ENCODE assay signal across 20 mouse cellular contexts in genomic region chr1:181336857-181337256, GRCm38 (mm10). TPM values are rescaled to one million over a fixed set of nuclear protein-coding genes. Genes with fewer than 3 reads are reported as not detected.
DNase-seq lines count a peak whose midpoint lies in the region; ATAC-seq and TF ChIP-seq lines count a peak whose summit lies in the region.
"Had no signal": no experiment of that assay in that cellular context is flagged by ENCODE, and none has a peak within 500 bp of the region (broad histone marks: within the 10 kb centered on the region; RNA-seq: fewer than 3 reads in every experiment).

No protein-coding gene starts in this region.

- ATAC-seq in intestine, postnatal 0 days, result no peak
- ATAC-seq in intestine, embryonic 16.5 days, result no peak
- no peak for ATAC-seq in liver, embryonic 13.5 days (ENCODE audit: low read depth)
- ATAC-seq: forebrain, embryonic 14.5 days; midbrain, embryonic 13.5 days had no signal

- H3K9me3 ChIP-seq in intestine, postnatal 0 days (ENCODE audit: control insufficient read depth), result no peaks in the 10 kb centered on the region
- H3K9me3 ChIP-seq in intestine, embryonic 16.5 days (ENCODE audit: control insufficient read depth, low read length), result no peaks in the 10 kb centered on the region
- H3K9me3 ChIP-seq in liver, embryonic 13.5 days (replicated peaks), result peaks cover 21% of the 10 kb centered on the region
- H3K9me3 ChIP-seq: lung, embryonic 15.5 days; midbrain, embryonic 13.5 days; neural tube, embryonic 15.5 days had no signal

- H3K4me2 ChIP-seq in intestine, postnatal 0 days (replicated peaks; ENCODE audit: low read depth), result no peak overlapping the region
- H3K4me2 ChIP-seq in intestine, embryonic 16.5 days (ENCODE audit: low read depth, low read length), result no peak overlapping the region
- H3K4me2 ChIP-seq in liver, embryonic 13.5 days, result 0 out of 2 replicates have a peak overlapping the region, but pooled peaks have one; percentile 4
- H3K4me2 ChIP-seq: heart, embryonic 13.5 days; lung, embryonic 15.5 days; midbrain, embryonic 13.5 days; neural tube, embryonic 15.5 days had no signal

- H3K36me3 ChIP-seq in intestine, postnatal 0 days (ENCODE audit: control insufficient read depth, insufficient read depth), result no peaks in the 10 kb centered on the region
- H3K36me3 ChIP-seq in intestine, embryonic 16.5 days (ENCODE audit: control insufficient read depth, insufficient read depth, low read length), result no peaks in the 10 kb centered on the region
- 0 out of 2 replicates have a peak, but pooled peaks cover 7% of the 10 kb centered on the region for H3K36me3 ChIP-seq in liver, embryonic 13.5 days
- H3K36me3 ChIP-seq: heart, embryonic 13.5 days; lung, embryonic 15.5 days; midbrain, embryonic 13.5 days; neural tube, embryonic 15.5 days had no signal

- no peak overlapping the region for H3K4me3 ChIP-seq in intestine, postnatal 0 days (ENCODE audit: low read depth, low read length)
- no peak overlapping the region for H3K4me3 ChIP-seq in intestine, embryonic 16.5 days (ENCODE audit: low read length)
- peak overlapping the region; percentile 49; the same call in 1 of the 2 replicates for H3K4me3 ChIP-seq in liver, embryonic 13.5 days (replicated peaks)
- H3K4me3 ChIP-seq: heart, embryonic 13.5 days; lung, embryonic 15.5 days; midbrain, embryonic 13.5 days; myocyte; neural tube, embryonic 15.5 days had no signal

- peak; percentile 34 for TF ChIP-seq CTCF in intestine, postnatal 0 days (IDR thresholded peaks at IDR 0.05; ENCODE audit: low read depth)

- DNase-seq in retina, adult 2 months (ENCODE audit: low read depth, low spot score), result peak; percentile 16
- no peak for DNase-seq in retina, postnatal 1 day
- no peak for DNase-seq in liver, embryonic 13.5 days
- DNase-seq in thymus, postnatal 4 days, result peak; percentile 56
- no peak for DNase-seq in heart, postnatal 4 days
- no peak for DNase-seq in cerebellum, postnatal 25 days
- DNase-seq: B cell, adult 2 months; cerebellum, adult 9-11 months; kidney, adult 9 months had no signal

- no peaks in the 10 kb centered on the region for H3K27me3 ChIP-seq in intestine, postnatal 0 days (replicated peaks; ENCODE audit: control insufficient read depth, insufficient read depth, low read length)
- no peaks in the 10 kb centered on the region for H3K27me3 ChIP-seq in intestine, embryonic 16.5 days (replicated peaks; ENCODE audit: control insufficient read depth, insufficient read depth, low read length)
- peaks cover 8% of the 10 kb centered on the region for H3K27me3 ChIP-seq in liver, embryonic 13.5 days
- H3K27me3 ChIP-seq: heart, embryonic 13.5 days; lung, embryonic 15.5 days; midbrain, embryonic 13.5 days; neural tube, embryonic 15.5 days had no signal

- 87% methylated on average over 6 of the region's 6 CpGs for WGBS in intestine, postnatal 0 days
- 86% methylated on average over 6 of the region's 6 CpGs for WGBS in intestine, embryonic 16.5 days
- WGBS in liver, embryonic 13.5 days (ENCODE audit: insufficient replicate concordance), result 68% methylated on average over 6 of the region's 6 CpGs

- H3K27ac ChIP-seq in intestine, postnatal 0 days (ENCODE audit: low read depth, low read length), result no peak overlapping the region
- no peak overlapping the region for H3K27ac ChIP-seq in intestine, embryonic 16.5 days (ENCODE audit: low read length)
- H3K27ac ChIP-seq in liver, embryonic 13.5 days, result peak overlapping the region; percentile 99
- H3K27ac ChIP-seq: heart, embryonic 13.5 days; lung, embryonic 15.5 days; midbrain, embryonic 13.5 days; neural tube, embryonic 15.5 days had no signal

- no peaks in the 10 kb centered on the region for H3K4me1 ChIP-seq in intestine, postnatal 0 days (replicated peaks; ENCODE audit: control insufficient read depth, insufficient read depth, low read length)
- no peaks in the 10 kb centered on the region for H3K4me1 ChIP-seq in intestine, embryonic 16.5 days (ENCODE audit: control insufficient read depth, insufficient read depth, low read length)
- peaks cover 57% of the 10 kb centered on the region for H3K4me1 ChIP-seq in liver, embryonic 13.5 days (replicated peaks)
- H3K4me1 ChIP-seq: lung, embryonic 15.5 days; midbrain, embryonic 13.5 days; neural tube, embryonic 15.5 days had no signal

- no peak overlapping the region for H3K9ac ChIP-seq in intestine, postnatal 0 days (ENCODE audit: low read depth, low read length)
- H3K9ac ChIP-seq in intestine, embryonic 16.5 days (ENCODE audit: low read depth, low read length), result no peak overlapping the region
- no peak overlapping the region for H3K9ac ChIP-seq in liver, embryonic 13.5 days
- H3K9ac ChIP-seq: heart, embryonic 13.5 days; lung, embryonic 15.5 days; midbrain, embryonic 13.5 days; neural tube, embryonic 15.5 days had no signal

RNA-seq across cellular contexts. Expression of gene Cnih3, which starts 15.6 kb away (rescaled TPM):
- polyA plus RNA-seq in intestine, postnatal 0 days (2015; fragmentation: Nextera tagmentation; extraction: Ambion mirVana), result 0.13 and 0.25 TPM in 2 replicates
- polyA plus RNA-seq in intestine, embryonic 16.5 days (2015; fragmentation: Nextera tagmentation; extraction: Ambion mirVana), result 0.13 and 0.21 TPM in 2 replicates
- not detected in 2 replicates for polyA plus RNA-seq in liver, embryonic 13.5 days (2015; fragmentation: Nextera tagmentation; extraction: Ambion mirVana)
- total RNA-seq in heart, postnatal 4 days (2021), result not detected
- total RNA-seq: adrenal gland, postnatal 36 days; hematopoietic stem cell, adult 5-6 weeks had no signal
- polyA plus RNA-seq: limb, embryonic 11.5 days had no signal

Comparison
In these comparisons a context has a peak if more than half of its experiments do, and no peak if none do; other contexts are left out.
1. DNase-seq: peak in retina, adult 2 months (single experiment) and thymus, postnatal 4 days (single experiment); none in retina, postnatal 1 day (single experiment), liver, embryonic 13.5 days (single experiment), heart, postnatal 4 days (single experiment) and cerebellum, postnatal 25 days (0 of 2).